Mouse (Mus musculus) forebrain, embryonic 13.5 days (tissue): Measurements from ENCODE around the gene Tmem207. TPM values are rescaled to one million over a fixed set of nuclear protein-coding genes. Genes with fewer than 3 reads are reported as not detected.

Experiments
- ATAC-seq: fragments of 200-750 bp; cut with Nextera tagmentation; 2 replicates; pipeline ENCODE4 v1.8.0; 2017
- H3K27ac ChIP-seq: fragments of 300-500 bp; sonication (generic); 2 replicates; pipeline ENCODE4 v1.5.1; 2015; ENCODE audit warnings: inconsistent platforms, mild to moderate bottlenecking, moderate library complexity
- H3K27me3 ChIP-seq: fragments of 300-500 bp; sonication (generic); 2 replicates; pipeline ENCODE4 v1.6.1; 2015; ENCODE audit warnings: mild to moderate bottlenecking, inconsistent platforms
- H3K36me3 ChIP-seq: fragments of 300-500 bp; sonication (generic); 2 replicates; pipeline ENCODE4 v1.6.1; 2015; ENCODE audit warnings: mild to moderate bottlenecking, inconsistent platforms; ENCODE audit not compliant: poor library complexity, severe bottlenecking
- H3K4me1 ChIP-seq: fragments of 300-500 bp; sonication (generic); 2 replicates; pipeline ENCODE4 v1.6.1; 2015; ENCODE audit warnings: inconsistent platforms
- H3K4me2 ChIP-seq: fragments of 300-500 bp; sonication (generic); 2 replicates; pipeline ENCODE4 v1.6.1; 2015; ENCODE audit warnings: inconsistent platforms, mild to moderate bottlenecking, moderate library complexity
- H3K4me3 ChIP-seq: fragments of 300-500 bp; sonication (generic); 2 replicates; pipeline ENCODE4 v1.5.1; 2015; ENCODE audit warnings: mild to moderate bottlenecking, inconsistent platforms
- H3K9ac ChIP-seq: fragments of 300-500 bp; sonication (generic); 2 replicates; pipeline ENCODE4 v1.6.1; 2015; ENCODE audit warnings: mild to moderate bottlenecking, inconsistent platforms
- H3K9me3 ChIP-seq: fragments of 300-500 bp; sonication (generic); replicated peaks from 2 replicates; pipeline ENCODE4 v1.6.1; 2016; ENCODE audit warnings: inconsistent platforms
- WGBS: fragments of 180-500 bp; shearing (Covaris S2); methylation state at CpG from one replicate; pipeline ENCODE4 v1.1.7; 2015; 5-methylcytosine and 5-hydroxymethylcytosine counted together
- polyA plus RNA-seq: library from polyadenylated mRNA; unstranded; fragments of >200 nt; fragmentation: Nextera tagmentation; extraction: Ambion mirVana; gene quantifications from 2 replicates; pipeline ENCODE4 v1.2.1, GENCODE M21; 2015

Gene Tmem207
- polyA plus RNA-seq = not detected in 2 replicates

DNA sequence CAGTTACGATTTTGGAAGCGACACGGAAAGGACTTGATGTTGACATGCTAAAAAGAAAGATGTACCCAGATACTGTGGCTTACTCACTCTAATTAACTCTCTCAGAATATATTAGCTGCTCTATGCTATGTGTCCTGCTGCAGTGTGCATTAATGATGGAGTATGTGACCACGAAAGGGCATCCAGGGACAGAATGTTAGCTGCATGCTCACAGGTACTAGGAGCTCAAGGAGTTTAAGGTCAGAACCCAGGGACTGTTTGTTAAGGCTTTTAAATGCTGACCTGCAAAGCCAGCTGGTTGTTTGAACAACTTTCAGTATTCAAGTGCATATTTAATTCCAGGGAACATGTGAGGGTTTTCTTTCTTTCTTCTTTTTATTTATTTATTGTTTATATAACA is at the start of gene Tmem207:
TSS of gene Tmem207 (minus strand) at position 101 of the 400 bp plus-strand sequence.
- WGBS = 90% methylated on average over 4 of the region's 4 CpGs
- peaks cover 20% of the 10 kb centered on the region for H3K4me1 ChIP-seq

GRCm38 (mm10) chr16:26574173-26574572 is 47.6 kb upstream of the Tmem207 start:
- no peak for ATAC-seq
- Histone ChIP-seq H3K27ac (no peak overlapping the region), H3K9me3 (no peaks in the 10 kb centered on the region), H3K4me1 (no peaks in the 10 kb centered on the region), H3K36me3 (no peaks in the 10 kb centered on the region), H3K4me2 (no peak overlapping the region), H3K9ac (no peak overlapping the region), H3K27me3 (no peaks in the 10 kb centered on the region), H3K4me3 (no peak overlapping the region)
- 92% methylated on average over 5 of the region's 5 CpGs for WGBS

More for the DNA sequence above, at the start of gene Tmem207:
- no peak for ATAC-seq
- Histone ChIP-seq H3K27ac (no peak within 1 kb of the TSS), H3K9ac (no peak within 1 kb of the TSS), H3K9me3 (no peaks in the 10 kb centered on the region), H3K27me3 (no peaks in the 10 kb centered on the region), H3K4me2 (no peak within 1 kb of the TSS), H3K36me3 (no peaks in the 10 kb centered on the region), H3K4me3 (no peak within 1 kb of the TSS)

DNA sequence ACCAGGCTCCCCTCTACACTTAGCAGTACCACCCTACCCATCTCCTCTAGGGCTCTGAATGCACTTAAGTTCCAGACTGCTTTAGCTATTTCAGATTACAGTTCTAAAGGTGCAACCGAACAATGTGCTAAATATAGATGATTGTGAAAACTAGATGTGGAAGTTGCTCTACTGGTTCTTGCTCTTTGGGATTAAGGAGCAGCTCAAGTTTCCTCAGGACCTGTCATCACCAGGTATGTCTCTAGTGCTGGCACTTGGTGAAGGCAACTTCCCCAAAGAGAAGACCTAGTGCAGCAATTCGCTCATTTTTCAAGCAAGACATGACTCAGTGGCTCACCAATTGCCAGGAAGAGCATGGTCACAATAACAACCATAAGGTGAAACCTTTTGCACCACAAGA is 45.3 kb upstream of the Tmem207 start:
- no peak overlapping the region for H3K4me2 ChIP-seq
- no peak overlapping the region for H3K9ac ChIP-seq
- no peaks in the 10 kb centered on the region for H3K36me3 ChIP-seq
- WGBS = 87% methylated on average over 2 of the region's 2 CpGs
- no peak for ATAC-seq
- no peak overlapping the region for H3K27ac ChIP-seq
- no peak overlapping the region for H3K4me3 ChIP-seq
- H3K9me3 ChIP-seq = no peaks in the 10 kb centered on the region
- H3K4me1 ChIP-seq = no peaks in the 10 kb centered on the region
- H3K27me3 ChIP-seq = no peaks in the 10 kb centered on the region

- Histone ChIP-seq H3K27ac (no peak overlapping the region), H3K4me1 (no peaks in the 10 kb centered on the region), H3K36me3 (no peaks in the 10 kb centered on the region), H3K9me3 (no peaks in the 10 kb centered on the region), H3K27me3 (no peaks in the 10 kb centered on the region), H3K4me2 (no peak overlapping the region), H3K4me3 (no peak overlapping the region), H3K9ac (no peak overlapping the region)
- ATAC-seq = no peak
These were observed 42.9 kb upstream of the Tmem207 start for GRCm38 (mm10) chr16:26569387-26569978.

- Histone ChIP-seq H3K4me1 (no peaks in the 10 kb centered on the region), H3K36me3 (no peaks in the 10 kb centered on the region), H3K4me2 (no peak overlapping the region), H3K9ac (no peak overlapping the region), H3K27me3 (no peaks in the 10 kb centered on the region), H3K27ac (no peak overlapping the region), H3K9me3 (no peaks in the 10 kb centered on the region), H3K4me3 (no peak overlapping the region)
- 94% methylated on average over 2 of the region's 2 CpGs for whole genome bisulfite sequencing
- no peak for ATAC-seq
These were observed 36.2 kb upstream of the Tmem207 start for GRCm38 (mm10) chr16:26562771-26563170.

DNA sequence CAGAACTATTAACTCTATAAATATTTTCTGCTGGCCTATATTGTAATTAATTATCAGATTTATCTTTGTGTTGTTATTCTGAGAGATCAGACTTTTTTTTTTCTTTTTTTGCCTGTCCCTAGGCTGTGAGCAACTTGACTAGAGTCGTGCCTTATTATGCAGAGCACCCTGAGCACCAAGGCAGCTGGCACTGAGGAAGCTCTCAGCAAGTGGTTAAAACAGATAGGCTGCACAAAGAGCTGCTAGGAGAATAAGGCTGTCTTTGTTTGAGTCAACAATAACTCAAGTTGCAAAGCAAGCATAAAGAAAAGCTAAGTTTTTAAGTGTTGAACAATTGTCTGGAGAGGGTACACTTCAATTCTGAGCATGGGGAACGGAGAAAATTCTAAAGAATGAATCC is 35.2 kb upstream of the Tmem207 start:
- no peaks in the 10 kb centered on the region for H3K27me3 ChIP-seq
- no peaks in the 10 kb centered on the region for H3K36me3 ChIP-seq
- no peak for ATAC-seq
- 11% methylated on average over 2 of the region's 2 CpGs for WGBS
- H3K4me2 ChIP-seq = no peak overlapping the region
- H3K4me3 ChIP-seq = no peak overlapping the region
- H3K9ac ChIP-seq = no peak overlapping the region
- H3K9me3 ChIP-seq = no peaks in the 10 kb centered on the region
- no peaks in the 10 kb centered on the region for H3K4me1 ChIP-seq
- H3K27ac ChIP-seq = no peak overlapping the region

GRCm38 (mm10) chr16:26558797-26559196 is 32.2 kb upstream of the Tmem207 start:
- Histone ChIP-seq H3K9ac (no peak overlapping the region), H3K4me3 (no peak overlapping the region), H3K4me2 (no peak overlapping the region), H3K36me3 (no peaks in the 10 kb centered on the region), H3K9me3 (no peaks in the 10 kb centered on the region), H3K27me3 (no peaks in the 10 kb centered on the region), H3K4me1 (no peaks in the 10 kb centered on the region), H3K27ac (no peak overlapping the region)
- WGBS = 96% methylated on average over 1 of the region's 1 CpGs
- no peak for ATAC-seq

DNA sequence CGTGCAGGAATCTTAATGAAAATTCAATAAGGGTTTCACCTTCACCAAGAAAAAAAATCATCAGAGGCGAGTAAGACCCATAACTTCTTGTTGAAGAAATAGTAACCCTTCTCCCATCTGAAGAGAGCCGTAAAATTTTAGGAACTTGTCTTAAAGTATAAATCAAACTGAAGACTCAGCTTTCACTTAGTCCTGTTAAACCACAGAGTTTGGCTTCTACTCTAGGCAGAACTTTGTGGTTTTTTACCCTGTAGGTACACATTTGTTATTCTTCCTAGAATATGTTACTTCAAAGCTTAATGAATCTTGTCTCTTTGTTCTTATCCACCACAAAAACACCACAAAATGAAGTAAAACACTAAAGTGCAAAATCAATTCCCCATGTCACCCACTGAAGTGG is 25.7 kb upstream of the Tmem207 start:
- ATAC-seq = no peak
- Histone ChIP-seq H3K27me3 (no peaks in the 10 kb centered on the region), H3K4me1 (no peaks in the 10 kb centered on the region), H3K9ac (no peak overlapping the region), H3K36me3 (no peaks in the 10 kb centered on the region), H3K9me3 (no peaks in the 10 kb centered on the region), H3K27ac (no peak overlapping the region), H3K4me3 (no peak overlapping the region), H3K4me2 (no peak overlapping the region)
- WGBS = 90% methylated on average over 3 of the region's 3 CpGs

- Histone ChIP-seq H3K27me3 (no peaks in the 10 kb centered on the region), H3K4me2 (no peak overlapping the region), H3K9ac (no peak overlapping the region), H3K36me3 (no peaks in the 10 kb centered on the region), H3K4me3 (no peak overlapping the region), H3K4me1 (peaks cover 9% of the 10 kb centered on the region; the same call in 1 of the 2 replicates), H3K27ac (no peak overlapping the region), H3K9me3 (no peaks in the 10 kb centered on the region)
- 93% methylated on average over 2 of the region's 2 CpGs for WGBS
- no peak for ATAC-seq
These were observed 22.7 kb upstream of the Tmem207 start for GRCm38 (mm10) chr16:26549221-26549620.

- no peak overlapping the region for H3K4me2 ChIP-seq
- no peaks in the 10 kb centered on the region for H3K36me3 ChIP-seq
- no peak overlapping the region for H3K9ac ChIP-seq
- WGBS = 76% methylated on average over 1 of the region's 1 CpGs
- ATAC-seq = 0 out of 2 replicates have a peak, but pooled peaks have one; percentile 27
- no peaks in the 10 kb centered on the region for H3K27me3 ChIP-seq
- no peak overlapping the region for H3K4me3 ChIP-seq
- no peak overlapping the region for H3K27ac ChIP-seq
- peaks cover 9% of the 10 kb centered on the region; the same call in 1 of the 2 replicates for H3K4me1 ChIP-seq
- H3K9me3 ChIP-seq = no peaks in the 10 kb centered on the region
These were observed 20.3 kb upstream of the Tmem207 start for GRCm38 (mm10) chr16:26546879-26547206.

GRCm38 (mm10) chr16:26546170-26546878 is 19.8 kb upstream of the Tmem207 start:
- ATAC-seq = 0 out of 2 replicates have a peak, but pooled peaks have one; percentile 24
- Histone ChIP-seq H3K4me3 (no peak overlapping the region), H3K36me3 (no peaks in the 10 kb centered on the region), H3K4me2 (no peak overlapping the region), H3K27ac (no peak overlapping the region), H3K4me1 (peaks cover 9% of the 10 kb centered on the region; the same call in 1 of the 2 replicates), H3K9ac (no peak overlapping the region), H3K27me3 (no peaks in the 10 kb centered on the region), H3K9me3 (no peaks in the 10 kb centered on the region)
- 17% methylated on average over 7 of the region's 7 CpGs for WGBS

- no peak overlapping the region for H3K9ac ChIP-seq
- WGBS = 89% methylated on average over 1 of the region's 1 CpGs
- no peaks in the 10 kb centered on the region for H3K27me3 ChIP-seq
- H3K27ac ChIP-seq = no peak overlapping the region
- no peak overlapping the region for H3K4me3 ChIP-seq
- H3K4me2 ChIP-seq = no peak overlapping the region
- peaks cover 14% of the 10 kb centered on the region for H3K4me1 ChIP-seq
- ATAC-seq = no peak
- H3K9me3 ChIP-seq = no peaks in the 10 kb centered on the region
- H3K36me3 ChIP-seq = no peaks in the 10 kb centered on the region
These were observed 5.7 kb upstream of the Tmem207 start for GRCm38 (mm10) chr16:26532287-26532686.

- Histone ChIP-seq H3K27me3 (no peaks in the 10 kb centered on the region), H3K4me1 (peaks cover 20% of the 10 kb centered on the region), H3K36me3 (no peaks in the 10 kb centered on the region), H3K4me2 (no peak overlapping the region), H3K9ac (no peak overlapping the region), H3K27ac (no peak overlapping the region), H3K4me3 (no peak overlapping the region), H3K9me3 (no peaks in the 10 kb centered on the region)
- no peak for ATAC-seq
- WGBS = 95% methylated on average over 1 of the region's 1 CpGs
These were observed 3.9 kb upstream of the Tmem207 start for GRCm38 (mm10) chr16:26530451-26530850.
